Mouse (Mus musculus): Measurements from ENCODE around the gene Als2cl.

Gene Als2cl

DNA sequence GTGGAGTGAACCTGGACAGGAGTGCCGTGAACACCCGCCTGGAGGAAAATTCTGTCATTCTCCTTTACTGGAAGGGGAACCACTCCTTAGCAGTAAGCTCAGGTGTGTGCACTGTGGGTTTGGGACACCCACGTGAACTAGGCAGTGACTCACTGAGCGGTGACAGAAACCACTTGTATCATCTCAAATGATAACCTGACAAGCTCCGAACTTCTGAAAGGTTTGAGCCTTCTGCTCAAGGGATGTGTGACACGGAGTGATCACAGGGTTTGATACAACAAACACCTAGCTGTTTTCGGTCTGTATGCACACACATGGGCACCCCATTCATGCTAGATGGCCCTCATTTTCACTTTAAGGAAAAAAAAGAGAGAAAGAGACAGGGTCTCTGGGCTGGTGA, 37.1 kb downstream of the Als2cl start, which contains the start of gene Fam240a:
Gene Fam240a, minus strand, starts transcription at position 76 of the 400 bp plus-strand sequence.
- DNase-seq (ENCODE audit: low spot score) = no peak

DNA sequence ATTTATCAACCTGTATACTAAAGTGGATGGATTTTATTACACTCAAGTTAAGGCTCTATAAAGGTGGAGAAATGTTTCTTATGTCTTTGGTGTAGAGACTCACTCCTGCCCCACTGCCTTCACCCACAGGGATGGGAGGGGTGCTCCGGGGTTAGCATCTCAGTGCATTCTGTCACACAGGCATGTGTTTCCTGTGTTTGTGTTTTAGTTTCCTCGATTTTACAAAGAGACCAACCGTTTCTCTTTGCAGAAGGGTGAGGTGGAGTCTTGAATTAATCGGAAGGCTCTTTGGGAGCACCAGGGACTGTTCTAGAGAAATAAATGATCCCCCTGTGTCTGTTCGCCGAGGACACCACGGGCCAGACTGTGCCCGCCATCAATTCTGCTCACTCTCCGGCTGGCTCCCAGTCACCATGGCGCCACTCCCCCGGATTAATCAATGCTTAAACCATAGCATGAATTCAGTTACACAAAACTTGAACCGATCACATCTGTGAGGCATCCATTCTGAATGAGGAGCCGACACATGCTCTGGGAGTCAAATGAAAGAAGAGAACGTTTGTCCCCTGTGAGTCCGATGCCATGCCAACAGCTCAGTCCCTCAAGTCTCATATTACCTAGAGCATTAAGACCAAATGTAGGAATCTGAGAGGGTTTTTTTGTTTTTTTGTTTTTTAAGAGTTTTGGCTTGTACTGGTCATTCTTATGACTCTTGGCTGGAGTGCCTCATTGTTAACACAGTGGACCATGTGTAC, 41.2 kb downstream of the Als2cl start:
- DNase-seq (ENCODE audit: low spot score) = no peak

- DNase-seq (ENCODE audit: low spot score) = peak; percentile 53
These were observed 43.1 kb downstream of the Als2cl start for GRCm38 (mm10) chr9:110922759-110923158.

DNA sequence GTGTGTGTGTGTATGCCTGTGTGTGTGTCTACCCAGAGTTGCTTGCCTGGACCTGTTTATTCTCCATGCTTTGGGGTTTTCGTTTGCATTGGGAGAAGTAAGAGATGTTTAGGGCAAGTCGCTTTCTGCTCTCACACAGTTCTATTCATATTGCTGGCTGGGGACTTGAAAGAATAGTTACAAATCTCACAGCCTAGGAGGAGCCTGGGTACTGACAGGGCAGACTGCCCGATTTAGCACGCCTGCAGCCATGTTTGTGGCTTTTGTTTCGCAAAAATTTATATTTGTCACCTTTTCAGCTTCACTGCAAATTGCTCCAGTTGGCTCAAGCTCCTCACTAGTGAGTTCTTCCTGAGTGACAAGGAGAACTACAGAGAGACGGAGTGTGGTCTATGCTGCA, 51.9 kb downstream of the Als2cl start:
- DNase-seq (ENCODE audit: low spot score) = no peak

DNA sequence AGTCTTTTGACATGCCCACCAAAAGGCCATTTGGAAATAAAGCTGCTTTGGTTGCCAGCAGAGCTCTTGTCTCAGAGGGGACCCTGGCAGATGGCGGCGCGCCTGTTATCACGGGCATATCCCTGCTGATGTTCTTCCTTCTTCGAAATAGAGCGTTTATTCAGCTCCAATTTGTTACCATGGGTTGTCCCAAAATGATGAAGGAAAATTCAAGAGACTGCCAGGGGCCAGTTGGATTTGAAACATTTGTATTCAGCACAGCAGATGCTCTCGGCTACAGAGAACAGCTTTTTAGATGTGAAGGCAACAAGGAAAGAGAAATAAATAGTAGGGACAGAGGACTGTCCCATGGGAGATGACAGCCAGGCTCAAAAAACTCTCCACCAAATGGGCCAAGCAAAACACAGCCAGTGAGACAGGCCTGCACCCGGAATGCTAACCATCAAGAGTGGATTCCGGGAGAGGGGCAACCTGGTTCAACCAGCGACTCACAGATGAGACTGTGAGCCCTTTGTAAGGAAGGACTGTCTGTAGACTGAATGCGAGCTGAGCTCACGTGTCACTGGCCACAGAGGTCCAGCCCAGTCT, 54.3 kb downstream of the Als2cl start:
- no peak for DNase-seq (ENCODE audit: low spot score)

GRCm38 (mm10) chr9:110935941-110936340, 56.3 kb downstream of the Als2cl start:
- DNase-seq (ENCODE audit: low spot score) = no peak

DNA sequence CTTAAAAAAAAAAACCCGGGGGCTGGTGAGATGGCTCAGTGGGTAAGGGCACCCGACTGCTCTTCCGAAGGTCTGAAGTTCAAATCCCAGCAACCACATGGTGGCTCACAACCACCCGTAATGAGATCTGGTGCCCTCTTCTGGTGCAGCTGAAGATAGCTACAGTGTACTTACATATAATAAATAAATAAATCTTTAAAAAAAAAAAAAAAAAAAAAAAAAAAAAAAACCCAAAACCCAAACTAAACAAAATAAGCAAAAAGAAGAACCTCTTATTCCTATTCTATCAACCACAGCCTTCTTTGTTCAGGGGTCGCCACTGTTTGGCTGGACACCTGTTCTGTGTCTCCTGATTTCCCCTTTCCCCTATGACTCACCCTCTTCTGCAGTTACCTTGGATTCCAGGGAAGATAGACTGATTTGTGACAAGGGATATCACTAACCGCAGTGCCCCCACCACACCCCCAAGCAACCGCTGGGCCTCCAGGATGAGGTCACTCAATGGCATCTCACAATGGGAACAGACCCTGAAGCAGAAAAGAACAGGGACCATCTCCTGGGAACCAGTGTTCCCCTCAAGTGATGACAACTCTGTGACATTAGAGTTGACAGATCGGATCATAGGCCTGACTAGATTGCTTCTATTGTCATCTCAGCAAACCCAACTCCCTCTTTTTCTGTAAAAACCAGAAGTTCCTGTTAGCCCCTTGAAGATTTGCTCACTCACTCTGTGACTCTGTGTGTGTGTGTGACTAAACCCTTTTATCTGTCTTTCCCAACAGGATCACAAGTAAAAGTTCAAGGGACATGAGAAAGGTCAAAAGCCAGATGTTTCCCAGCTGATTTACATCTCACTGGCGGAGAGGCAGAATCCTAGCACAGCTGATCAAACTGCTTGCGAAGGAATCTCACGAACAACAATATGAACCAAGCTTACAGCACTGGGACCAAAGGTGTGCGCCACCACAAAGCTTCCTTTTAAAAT, 58.1 kb downstream of the Als2cl start:
- no peak for DNase-seq (ENCODE audit: low spot score)

- no peak for DNase-seq (ENCODE audit: low spot score)
These were observed 64.6 kb downstream of the Als2cl start for GRCm38 (mm10) chr9:110944265-110944664.

- no peak for DNase-seq (ENCODE audit: low spot score)
These were observed 65.7 kb downstream of the Als2cl start for GRCm38 (mm10) chr9:110945343-110945742.

- no peak for DNase-seq (ENCODE audit: low spot score)
These were observed 66.3 kb downstream of the Als2cl start, which contains the start of gene Tdgf1 for GRCm38 (mm10) chr9:110945926-110946325. Gene Tdgf1 (minus strand): TSS chr9:110946158.

GRCm38 (mm10) chr9:110946548-110947044, 66.9 kb downstream of the Als2cl start:
- no peak for DNase-seq (ENCODE audit: low spot score)

GRCm38 (mm10) chr9:110947261-110947661, 67.6 kb downstream of the Als2cl start:
- no peak for DNase-seq (ENCODE audit: low spot score)

GRCm38 (mm10) chr9:110947900-110948299, 68.2 kb downstream of the Als2cl start:
- no peak for DNase-seq (ENCODE audit: low spot score)

DNA sequence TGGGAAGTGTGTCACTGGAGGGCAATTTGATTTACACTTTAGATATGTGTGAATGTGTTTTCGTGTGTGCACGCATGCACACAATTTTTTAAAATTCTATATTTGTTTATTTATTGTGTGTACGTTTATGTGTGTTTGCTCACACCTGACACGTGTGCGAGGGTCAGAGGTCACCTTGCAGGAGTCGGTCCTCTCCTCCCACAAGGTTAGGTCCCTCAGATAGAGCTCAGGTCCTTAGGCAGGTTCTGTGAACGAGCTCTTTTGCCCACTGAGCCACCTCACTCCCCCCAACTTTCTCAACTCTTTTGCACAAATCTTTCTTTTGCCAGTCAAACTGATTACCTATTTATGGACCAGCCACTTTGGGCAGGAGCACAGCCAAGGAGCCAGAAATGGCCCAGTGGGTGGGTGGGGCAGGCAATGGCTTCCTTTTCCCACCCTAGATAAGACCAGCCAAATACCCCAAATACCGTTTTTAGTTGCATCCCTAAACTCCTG, 69.2 kb downstream of the Als2cl start:
- DNase-seq (ENCODE audit: low spot score) = no peak

DNA sequence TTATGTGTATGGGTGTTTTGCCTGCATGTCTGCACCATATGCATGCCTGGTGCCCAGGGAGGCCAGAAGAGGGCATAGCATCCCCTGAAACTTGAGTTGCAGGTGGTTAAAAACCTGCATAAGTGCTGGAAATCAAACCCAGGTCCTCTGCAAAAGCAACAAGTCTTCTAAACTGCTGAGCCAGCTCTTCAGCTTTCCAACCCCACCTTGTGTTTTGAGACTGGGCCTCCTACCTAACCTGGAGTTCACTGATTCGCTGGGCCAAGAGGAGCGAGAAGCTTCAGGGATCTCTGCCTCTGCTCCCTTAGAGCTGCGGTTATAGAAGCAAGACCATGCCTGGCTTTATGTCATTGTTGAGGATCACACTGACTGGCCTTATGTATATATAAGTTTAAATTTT, 70.4 kb downstream of the Als2cl start:
- no peak for DNase-seq (ENCODE audit: low spot score)

All from testis, postnatal 14 days (tissue).